Mouse (Mus musculus) C2C12 (cell line): ENCODE measurements around the gene R3hdm4.

ENCODE experiments used
- CTCF ChIP-seq: IDR thresholded peaks from one replicate; pipeline ENCODE4 v1.5.1; 2011; ENCODE audit not compliant: control insufficient read depth, insufficient read depth, insufficient read length
- FOSL1 ChIP-seq: IDR thresholded peaks from one replicate; pipeline ENCODE4 v1.8.0; 2011; ENCODE audit warnings: mild to moderate bottlenecking, low read length; ENCODE audit not compliant: poor library complexity, insufficient read depth, severe bottlenecking

DNA sequence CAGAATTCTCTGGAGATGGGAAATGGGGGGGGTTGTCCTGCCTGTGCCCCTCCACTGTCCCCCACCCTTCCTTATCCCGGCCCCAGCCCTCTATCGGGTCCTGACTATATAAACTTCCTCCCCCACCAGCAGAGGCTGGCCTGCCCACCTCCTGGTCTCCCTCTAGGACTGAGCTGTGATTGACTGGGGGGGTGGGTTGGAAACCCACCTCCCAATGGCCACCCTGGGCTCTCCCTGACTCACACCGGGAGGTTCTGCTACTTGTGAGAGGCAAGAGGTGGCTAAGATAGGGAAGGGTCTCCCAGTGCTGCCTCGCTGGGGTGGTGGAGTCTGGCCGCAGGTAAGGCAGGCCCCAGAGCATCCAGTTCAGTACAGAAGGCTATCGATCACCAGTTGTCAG lies 26.5 kb upstream of the R3hdm4 start:
- no peak for TF ChIP-seq CTCF
- no peak for TF ChIP-seq FOSL1
